Mouse (Mus musculus): ENCODE data around the gene Csf2rb.

Gene Csf2rb

GRCm38 (mm10) chr15:78382115-78382514, 56.6 kb downstream of the Csf2rb start:
- no peak for DNase-seq

- peak; percentile 28 to 30 for DNase-seq
Observed at GRCm38 (mm10) chr15:78383450-78384219, 58.1 kb downstream of the Csf2rb start.

- no peak for DNase-seq
Observed at GRCm38 (mm10) chr15:78384220-78385116, 58.9 kb downstream of the Csf2rb start.

GRCm38 (mm10) chr15:78385564-78385963, 60.0 kb downstream of the Csf2rb start:
- no peak for DNase-seq

- DNase-seq: no peak
Observed at GRCm38 (mm10) chr15:78390855-78391254, 65.3 kb downstream of the Csf2rb start.

- no peak for DNase-seq
Observed at GRCm38 (mm10) chr15:78395478-78395962, 70.0 kb downstream of the Csf2rb start, which contains the start of gene Tex33. Gene Tex33 (minus strand): TSS chr15:78395912.

- no peak for DNase-seq
Observed at GRCm38 (mm10) chr15:78401345-78401744, 75.8 kb downstream of the Csf2rb start.

GRCm38 (mm10) chr15:78401921-78402320, 76.4 kb downstream of the Csf2rb start:
- DNase-seq: peak; percentile 65 to 78

- DNase-seq: peak in 1 of 2 experiments; percentile 28
Observed at GRCm38 (mm10) chr15:78402423-78402822, 76.9 kb downstream of the Csf2rb start.

GRCm38 (mm10) chr15:78403301-78403741, 77.8 kb downstream of the Csf2rb start:
- no peak for DNase-seq

All from cerebellum, postnatal 25 days (tissue).